Mouse (Mus musculus) lung, embryonic 16.5 days (tissue): ENCODE data around the gene Prkca. TPM values are rescaled to one million over a fixed set of nuclear protein-coding genes. Genes with fewer than 3 reads are reported as not detected.

Experiments
- ATAC-seq: fragments of 200-750 bp; cut with Nextera tagmentation; 2 replicates; pipeline ENCODE4 v1.8.0; 2017; ENCODE audit warnings: low read depth, mild to moderate bottlenecking, moderate library complexity
- H3K27ac ChIP-seq: fragments of 300-500 bp; sonication (generic); 2 replicates; pipeline ENCODE4 v1.5.1; 2014; ENCODE audit warnings: mild to moderate bottlenecking, control low read depth, low read length
- H3K27me3 ChIP-seq: fragments of 300-500 bp; sonication (generic); 2 replicates; pipeline ENCODE4 v1.6.1; 2014; ENCODE audit warnings: low read depth, low read length, mixed read lengths; ENCODE audit not compliant: control insufficient read depth, insufficient read depth
- H3K36me3 ChIP-seq: fragments of 300-500 bp; sonication (generic); 2 replicates; pipeline ENCODE4 v1.6.1; 2014; ENCODE audit warnings: low read length; ENCODE audit not compliant: control insufficient read depth, insufficient read depth
- H3K4me1 ChIP-seq: fragments of 300-500 bp; sonication (generic); replicated peaks from 2 replicates; pipeline ENCODE4 v1.6.1; 2014; ENCODE audit warnings: low read length, mixed read lengths; ENCODE audit not compliant: control insufficient read depth, insufficient read depth
- H3K4me2 ChIP-seq: fragments of 300-500 bp; sonication (generic); 2 replicates; pipeline ENCODE4 v1.6.1; 2014; ENCODE audit warnings: low read depth, low read length, control low read depth
- H3K4me3 ChIP-seq: fragments of 300-500 bp; sonication (generic); 2 replicates; pipeline ENCODE4 v1.5.1; 2014; ENCODE audit warnings: mild to moderate bottlenecking, low read length, control low read depth
- H3K9ac ChIP-seq: fragments of 300-500 bp; sonication (generic); 2 replicates; pipeline ENCODE4 v1.6.1; 2014; ENCODE audit warnings: low read length, control low read depth
- H3K9me3 ChIP-seq: fragments of 300-500 bp; sonication (generic); 2 replicates; pipeline ENCODE4 v1.6.1; 2016; ENCODE audit warnings: low read length; ENCODE audit not compliant: control insufficient read depth
- WGBS: fragments of 180-500 bp; shearing (Covaris S2); extraction: QIAGEN DNeasy Blood & Tissue Kit; methylation state at CpG from one replicate; pipeline ENCODE4 v1.1.7; 2014; 5-methylcytosine and 5-hydroxymethylcytosine counted together
- polyA plus RNA-seq: library from polyadenylated mRNA; unstranded; fragments of >200 nt; fragmentation: Nextera tagmentation; extraction: Ambion mirVana; gene quantifications from 2 replicates; pipeline ENCODE4 v1.2.1, GENCODE M21; 2015

Gene Prkca
- polyA plus RNA-seq, 1 experiment from 2014 or later, result 10.1 TPM

DNA sequence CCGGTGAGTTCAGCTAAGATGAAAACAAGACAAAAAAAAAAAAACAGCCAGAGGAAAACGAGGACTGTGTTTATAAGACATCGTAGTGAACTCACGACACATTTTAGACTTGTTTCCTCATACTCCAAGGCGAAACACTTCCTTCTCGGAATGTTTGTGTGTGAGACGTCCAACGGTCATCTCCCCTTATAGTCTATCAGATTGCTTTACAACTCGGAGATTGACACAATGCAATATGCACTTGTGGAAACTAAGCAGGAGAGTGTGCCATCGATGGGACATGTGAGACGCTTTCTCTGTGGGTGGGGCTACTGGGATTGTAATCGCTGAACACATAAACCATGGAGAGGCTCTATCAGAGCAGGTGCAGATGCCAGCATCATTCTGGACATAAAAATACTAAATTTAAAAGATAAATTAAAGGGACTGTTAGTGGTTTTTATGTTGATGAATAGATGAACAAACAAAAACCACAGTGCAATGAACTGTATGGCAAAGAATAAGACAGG, 49.4 kb downstream of the Prkca start:
- H3K4me1 ChIP-seq, result no peaks in the 10 kb centered on the region
- H3K4me3 ChIP-seq, result no peak overlapping the region
- no peaks in the 10 kb centered on the region for H3K36me3 ChIP-seq
- H3K27me3 ChIP-seq, result no peaks in the 10 kb centered on the region
- H3K27ac ChIP-seq, result no peak overlapping the region
- 80% methylated on average over 12 of the region's 12 CpGs for WGBS
- H3K9ac ChIP-seq, result no peak overlapping the region
- no peak overlapping the region for H3K4me2 ChIP-seq
- no peak for ATAC-seq
- no peaks in the 10 kb centered on the region for H3K9me3 ChIP-seq

DNA sequence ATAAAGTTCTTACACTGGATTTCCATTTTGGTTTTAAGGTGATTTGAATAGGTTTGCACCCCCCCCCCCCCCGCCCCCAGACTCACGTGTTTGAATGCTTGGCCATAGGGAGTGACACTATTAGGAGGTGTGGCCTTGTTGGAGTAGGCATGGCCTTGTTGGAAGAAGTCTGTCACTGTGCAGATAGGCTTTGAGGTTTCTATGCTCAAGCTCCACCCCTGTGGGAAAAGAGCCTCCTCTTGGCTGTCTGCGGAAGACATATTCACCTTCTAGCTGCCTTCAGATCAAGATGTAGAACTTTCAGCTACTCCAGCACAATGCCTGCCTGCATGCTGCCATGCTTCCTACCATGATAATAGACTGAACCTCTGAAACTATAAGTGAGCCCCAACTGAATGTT, 49.9 kb downstream of the Prkca start:
- Histone ChIP-seq H3K4me2 (no peak overlapping the region), H3K4me1 (no peaks in the 10 kb centered on the region), H3K27ac (no peak overlapping the region), H3K4me3 (no peak overlapping the region), H3K9ac (no peak overlapping the region), H3K36me3 (no peaks in the 10 kb centered on the region), H3K9me3 (no peaks in the 10 kb centered on the region), H3K27me3 (no peaks in the 10 kb centered on the region)
- WGBS, result 71% methylated on average over 3 of the region's 3 CpGs
- no peak for ATAC-seq

DNA sequence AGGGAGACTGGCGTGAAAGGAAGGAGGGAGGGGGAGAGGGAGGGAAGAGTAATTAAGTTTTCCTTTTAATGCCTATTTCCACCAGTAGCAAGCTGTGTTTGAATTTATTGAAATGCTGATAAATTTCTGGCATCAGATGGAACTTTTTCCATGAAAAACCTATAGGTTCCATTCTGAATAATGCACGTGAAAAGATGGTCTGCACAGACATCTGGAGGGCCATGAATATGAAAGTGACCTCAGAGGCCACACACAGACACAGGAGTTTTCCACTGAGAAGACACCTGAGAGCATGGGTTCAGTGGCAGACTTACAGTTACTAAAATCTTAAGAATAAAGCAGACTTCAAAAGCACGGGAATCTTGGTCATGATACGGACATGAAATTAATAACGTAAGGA, 54.5 kb downstream of the Prkca start:
- H3K27me3 ChIP-seq, result no peaks in the 10 kb centered on the region
- no peaks in the 10 kb centered on the region for H3K36me3 ChIP-seq
- no peak for ATAC-seq
- no peak overlapping the region for H3K9ac ChIP-seq
- H3K4me3 ChIP-seq, result no peak overlapping the region
- H3K4me2 ChIP-seq, result no peak overlapping the region
- 84% methylated on average over 5 of the region's 5 CpGs for WGBS
- 0 out of 2 replicates have a peak, but pooled peaks cover 4% of the 10 kb centered on the region for H3K4me1 ChIP-seq
- H3K9me3 ChIP-seq, result no peaks in the 10 kb centered on the region
- no peak overlapping the region for H3K27ac ChIP-seq

DNA sequence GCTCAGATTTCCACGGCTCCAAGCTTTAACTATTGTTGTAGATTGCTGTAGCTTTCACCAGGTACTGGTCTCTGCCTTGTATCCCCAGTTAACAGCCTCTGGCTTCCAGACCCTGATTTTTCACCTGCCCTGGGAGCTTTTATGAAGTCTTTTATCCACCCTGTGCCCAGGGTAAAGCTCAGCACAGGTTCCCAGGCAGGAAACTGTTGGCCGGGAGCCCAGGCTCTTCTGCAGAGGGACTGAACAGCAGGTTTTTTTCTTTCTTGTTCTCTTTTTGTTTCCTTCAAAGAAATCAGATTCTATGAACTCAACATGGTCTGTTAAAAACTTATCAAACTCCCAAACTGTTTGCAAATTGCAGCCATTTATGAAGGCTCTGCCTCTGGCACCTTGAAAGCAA, 56.4 kb downstream of the Prkca start:
- Histone ChIP-seq H3K4me3 (no peak overlapping the region), H3K4me1 (0 out of 2 replicates have a peak, but pooled peaks cover 4% of the 10 kb centered on the region), H3K27ac (no peak overlapping the region; the same call in 1 of the 2 replicates), H3K36me3 (no peaks in the 10 kb centered on the region), H3K4me2 (no peak overlapping the region), H3K9me3 (no peaks in the 10 kb centered on the region), H3K27me3 (no peaks in the 10 kb centered on the region), H3K9ac (no peak overlapping the region)
- peak; percentile 49; the same call in 1 of the 2 replicates for ATAC-seq
- 43% methylated on average over 2 of the region's 2 CpGs for WGBS

DNA sequence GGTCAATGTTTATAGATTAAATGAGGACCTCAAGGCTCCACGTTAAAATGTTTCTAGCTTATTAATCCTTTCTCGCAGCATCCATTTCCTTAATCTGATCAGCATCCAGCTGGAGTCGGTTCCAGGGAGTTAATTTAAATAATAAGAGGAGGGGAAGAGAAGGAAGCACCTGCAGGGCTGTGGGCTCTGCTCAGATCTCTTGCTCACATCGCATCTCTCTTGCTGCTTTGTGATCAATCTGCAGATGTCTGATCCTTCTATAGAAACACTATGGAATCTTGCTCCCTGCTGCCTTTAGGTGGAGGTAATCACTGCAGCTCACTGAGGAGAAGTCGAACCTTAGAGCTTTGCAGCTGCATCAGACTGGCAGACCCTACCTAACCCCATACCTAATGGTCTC, 58.7 kb downstream of the Prkca start:
- no peak for ATAC-seq
- Histone ChIP-seq H3K9ac (no peak overlapping the region), H3K4me2 (no peak overlapping the region), H3K9me3 (no peaks in the 10 kb centered on the region), H3K27ac (no peak overlapping the region), H3K4me1 (peaks cover 5% of the 10 kb centered on the region; the same call in 1 of the 2 replicates), H3K27me3 (no peaks in the 10 kb centered on the region), H3K4me3 (no peak overlapping the region), H3K36me3 (no peaks in the 10 kb centered on the region)
- WGBS, result 58% methylated on average over 5 of the region's 5 CpGs

DNA sequence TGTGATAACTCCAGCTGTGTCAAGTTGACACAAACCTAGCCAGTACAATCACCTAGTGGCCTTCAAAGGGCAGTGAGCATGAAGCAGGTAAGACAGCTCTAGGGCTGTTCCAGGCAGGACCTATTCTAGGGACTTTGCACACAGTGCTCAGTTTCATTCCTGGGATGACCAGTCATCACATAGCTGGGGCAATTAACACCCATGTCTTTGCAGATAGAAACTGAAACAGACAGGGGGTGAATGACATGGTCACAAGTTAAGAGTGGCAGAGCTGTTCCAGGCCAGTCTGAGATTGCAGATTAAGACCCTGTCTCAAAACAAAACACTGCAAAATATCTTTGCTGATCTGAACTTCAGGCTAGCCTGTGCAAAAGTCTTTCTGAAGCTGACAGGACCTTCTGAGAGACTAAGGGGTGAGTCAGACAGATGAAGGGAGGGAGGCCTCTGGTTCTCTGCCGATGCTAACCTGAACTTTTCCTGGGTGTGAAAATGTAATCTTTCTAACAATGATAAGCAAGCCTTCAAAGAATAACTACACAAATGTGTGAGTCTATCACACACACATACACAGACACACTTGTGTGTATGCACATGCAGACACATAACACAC, 60.8 kb downstream of the Prkca start:
- Histone ChIP-seq H3K27me3 (no peaks in the 10 kb centered on the region), H3K36me3 (no peaks in the 10 kb centered on the region), H3K27ac (no peak overlapping the region), H3K9ac (no peak overlapping the region), H3K4me1 (peaks cover 8% of the 10 kb centered on the region; the same call in 1 of the 2 replicates), H3K4me2 (no peak overlapping the region), H3K9me3 (no peaks in the 10 kb centered on the region), H3K4me3 (no peak overlapping the region)
- no peak for ATAC-seq
- 57% methylated on average over 1 of the region's 1 CpGs for WGBS

DNA sequence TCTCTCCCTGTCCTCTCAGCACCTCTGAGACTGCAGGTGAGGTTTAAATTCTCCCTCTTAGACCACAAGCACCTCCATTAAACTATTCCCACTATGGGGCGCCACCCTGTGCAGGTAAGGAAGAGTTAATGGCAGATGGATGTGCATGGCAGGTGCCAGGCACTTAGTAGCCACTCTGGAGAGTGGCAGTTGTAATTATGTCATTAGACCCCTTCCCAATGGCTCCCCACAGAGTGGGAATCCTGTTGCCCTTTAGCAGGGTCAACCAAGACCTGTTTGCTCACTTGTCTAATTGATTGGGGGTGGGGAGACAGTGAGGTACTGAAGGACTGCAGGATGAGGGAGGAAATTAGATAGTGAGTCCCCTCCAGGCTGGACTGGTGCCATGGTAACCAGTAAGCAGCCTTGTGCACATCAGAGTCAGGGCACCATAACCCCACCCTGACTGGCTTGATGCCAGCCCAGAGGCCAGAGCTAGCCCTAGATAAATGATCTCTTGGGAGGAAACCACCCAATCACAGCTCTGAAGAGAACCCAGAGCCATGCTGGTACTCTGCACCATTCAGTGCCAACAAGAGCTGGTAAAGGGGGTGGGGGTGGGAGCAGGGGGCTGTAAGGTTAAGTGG, 63.9 kb downstream of the Prkca start:
- WGBS, result 74% methylated on average over 1 of the region's 1 CpGs
- H3K4me3 ChIP-seq, result no peak overlapping the region
- H3K4me1 ChIP-seq, result peaks cover 22% of the 10 kb centered on the region
- no peak overlapping the region for H3K27ac ChIP-seq
- no peak; the same call in 1 of the 2 replicates for ATAC-seq
- no peaks in the 10 kb centered on the region for H3K27me3 ChIP-seq
- no peak overlapping the region for H3K4me2 ChIP-seq
- H3K9me3 ChIP-seq, result no peaks in the 10 kb centered on the region
- no peaks in the 10 kb centered on the region for H3K36me3 ChIP-seq
- no peak overlapping the region for H3K9ac ChIP-seq

DNA sequence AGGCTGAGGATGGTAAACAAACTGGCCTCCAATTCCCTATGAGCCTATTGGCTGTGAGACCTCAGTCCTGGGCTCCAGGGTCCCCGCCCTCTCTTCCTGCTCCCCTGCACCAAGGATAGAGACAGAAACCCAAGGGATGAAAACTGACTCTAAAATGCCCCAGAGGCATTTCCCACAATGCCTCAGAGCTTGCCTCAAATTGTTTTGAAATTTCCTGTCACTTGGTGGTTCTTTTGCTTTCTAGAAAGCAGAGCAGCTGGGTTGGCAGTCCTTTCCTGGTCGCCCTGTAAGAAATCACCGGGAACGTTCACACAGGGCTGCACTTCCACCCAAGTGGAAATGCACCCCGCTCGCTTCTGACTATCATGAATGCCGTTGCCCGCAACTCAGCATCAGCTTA, 66.6 kb downstream of the Prkca start:
- Histone ChIP-seq H3K27me3 (no peaks in the 10 kb centered on the region), H3K9ac (no peak overlapping the region), H3K4me1 (peaks cover 22% of the 10 kb centered on the region), H3K9me3 (no peaks in the 10 kb centered on the region), H3K27ac (0 out of 2 replicates have a peak overlapping the region, but pooled peaks have one; percentile 7), H3K4me3 (no peak overlapping the region), H3K36me3 (no peaks in the 10 kb centered on the region), H3K4me2 (no peak overlapping the region)
- ATAC-seq, result peak; percentile 64
- 80% methylated on average over 8 of the region's 8 CpGs for WGBS

DNA sequence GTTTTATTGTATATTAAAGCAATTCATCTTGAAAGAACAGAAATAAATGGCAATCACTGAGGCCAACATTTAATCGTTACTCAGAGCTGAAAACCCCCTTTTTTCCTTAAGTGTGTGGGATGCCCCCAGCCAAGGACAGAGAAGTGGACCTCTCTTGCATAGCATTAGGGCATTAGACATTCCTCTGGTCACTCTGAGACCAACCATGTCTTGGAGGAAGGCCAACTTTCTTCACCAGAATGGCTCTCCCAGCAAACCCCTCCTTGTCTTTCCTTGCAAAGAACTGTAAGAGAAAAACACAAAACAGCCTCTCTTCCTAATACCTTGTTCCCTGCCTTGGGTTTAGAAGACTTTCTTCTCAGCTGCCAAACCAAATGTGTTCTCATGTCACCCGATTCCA, 67.6 kb downstream of the Prkca start:
- Histone ChIP-seq H3K27me3 (no peaks in the 10 kb centered on the region), H3K9ac (no peak overlapping the region), H3K4me2 (no peak overlapping the region), H3K27ac (no peak overlapping the region), H3K36me3 (no peaks in the 10 kb centered on the region), H3K4me3 (no peak overlapping the region), H3K9me3 (no peaks in the 10 kb centered on the region), H3K4me1 (peaks cover 28% of the 10 kb centered on the region)
- ATAC-seq, result no peak
- WGBS, result 62% methylated on average over 2 of the region's 2 CpGs
